Mouse (Mus musculus) adrenal gland, postnatal 25 days (tissue): Measurements from ENCODE around the gene Gm43517. TPM values are rescaled to one million over a fixed set of nuclear protein-coding genes. Genes with fewer than 3 reads are reported as not detected.

Experiments used
- DNase-seq: peaks from one replicate; pipeline ENCODE4 v3.0.0; 2021; ENCODE audit warnings: mixed read lengths
- total RNA-seq: library from RNA; stranded (reverse); gene quantifications from 2 replicates; pipeline ENCODE4 v1.2.3, GENCODE M21; 2021

Gene Gm43517
- total RNA-seq, 1 experiment from 2014 or later: not detected

DNA sequence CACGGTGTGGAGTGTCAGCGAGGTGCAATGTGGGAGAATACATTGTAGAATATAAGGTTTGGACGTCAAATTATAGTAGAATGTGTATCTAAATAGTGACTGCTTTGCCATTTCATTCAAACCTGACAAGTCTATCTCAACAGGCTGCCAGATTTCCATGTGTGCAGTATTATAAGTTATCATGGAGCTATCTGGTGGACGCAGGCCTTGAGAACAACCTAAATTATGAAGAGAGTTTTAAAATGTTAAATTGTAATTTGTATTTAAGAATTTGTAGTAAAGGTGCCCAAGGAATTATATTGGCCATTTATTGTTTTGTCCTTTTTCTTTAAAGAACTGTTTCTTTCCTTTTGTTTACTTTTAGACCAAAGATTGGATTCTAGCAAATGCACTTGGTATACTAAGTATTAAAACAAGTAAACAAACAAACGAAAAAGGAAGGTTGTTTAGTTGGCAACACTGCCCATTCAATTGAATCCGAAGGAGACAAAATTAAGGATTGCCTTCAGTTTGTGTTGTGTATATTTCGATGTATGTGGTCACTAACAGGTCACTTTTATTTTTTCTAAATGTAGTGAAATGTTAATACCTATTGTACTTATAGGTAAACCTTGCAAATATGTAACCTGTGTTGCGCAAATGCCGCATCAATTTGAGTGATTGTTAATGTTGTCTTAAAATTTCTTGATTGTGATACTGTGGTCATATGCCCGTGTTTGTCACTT lies 1.3 kb downstream of the Gm43517 start:
- no peak for DNase-seq

- DNase-seq: no peak
These were observed 3.1 kb downstream of the Gm43517 start for GRCm38 (mm10) chr12:49387856-49388598.

DNA sequence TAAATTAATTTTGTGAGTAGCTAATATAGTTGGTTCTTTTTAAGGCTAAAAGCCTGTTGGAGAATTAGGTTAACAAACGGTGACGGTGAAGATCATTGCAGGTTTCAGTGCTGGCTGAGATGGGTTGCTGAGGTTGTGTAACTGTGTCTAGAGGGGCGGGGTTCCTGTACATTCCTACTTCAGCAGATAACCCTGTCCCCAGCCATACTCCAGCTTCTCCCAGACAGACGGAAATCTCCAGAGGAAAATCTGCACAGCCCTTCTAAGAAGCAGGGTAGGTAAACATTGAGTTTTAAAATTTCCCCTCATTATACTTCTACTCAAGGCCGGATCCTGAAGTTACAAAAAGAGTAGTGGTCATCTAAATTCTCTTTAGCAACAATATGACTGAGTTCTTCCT lies 4.7 kb downstream of the Gm43517 start:
- no peak for DNase-seq

DNA sequence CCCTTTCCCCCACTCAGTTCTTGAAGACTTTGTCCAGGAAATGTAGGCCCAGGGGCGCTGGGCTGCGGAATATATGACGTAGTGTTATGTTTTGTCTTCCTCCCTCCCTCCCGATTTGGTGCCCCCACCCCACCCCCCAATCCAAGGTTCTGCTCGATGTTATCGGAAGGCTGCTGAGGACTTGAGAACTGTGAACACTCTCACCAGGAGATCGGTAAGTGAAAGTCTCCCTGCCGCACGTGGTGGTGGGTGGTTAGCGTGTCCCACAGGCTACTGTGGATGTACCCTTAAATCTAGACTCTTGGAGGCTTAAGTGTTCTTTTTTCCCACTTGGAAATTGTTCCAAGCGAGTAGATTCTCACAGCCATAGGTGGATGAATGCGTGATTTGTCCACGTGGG lies 5.3 kb downstream of the Gm43517 start:
- no peak for DNase-seq

DNA sequence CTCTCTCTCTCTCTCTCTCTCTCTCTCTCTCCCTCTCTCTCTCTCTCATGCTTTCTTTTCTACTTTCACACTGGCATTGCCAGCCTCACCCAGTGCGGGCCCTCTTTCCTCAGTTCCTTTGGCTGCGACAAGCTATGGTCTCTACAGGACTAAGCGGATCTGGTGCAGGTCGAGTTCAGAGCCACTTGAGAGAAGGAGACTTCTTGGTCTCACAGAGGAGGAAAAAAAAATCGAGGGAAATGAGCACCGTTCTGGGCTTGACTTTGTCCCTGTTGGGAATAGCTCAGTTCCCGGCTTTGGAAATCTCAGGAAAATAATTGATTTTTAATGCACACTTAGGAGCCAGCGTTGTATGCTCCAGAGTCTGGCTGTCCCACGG lies 5.9 kb downstream of the Gm43517 start:
- no peak for DNase-seq

GRCm38 (mm10) chr12:49391305-49392040 lies 6.5 kb downstream of the Gm43517 start:
- DNase-seq: peak; percentile 47

DNA sequence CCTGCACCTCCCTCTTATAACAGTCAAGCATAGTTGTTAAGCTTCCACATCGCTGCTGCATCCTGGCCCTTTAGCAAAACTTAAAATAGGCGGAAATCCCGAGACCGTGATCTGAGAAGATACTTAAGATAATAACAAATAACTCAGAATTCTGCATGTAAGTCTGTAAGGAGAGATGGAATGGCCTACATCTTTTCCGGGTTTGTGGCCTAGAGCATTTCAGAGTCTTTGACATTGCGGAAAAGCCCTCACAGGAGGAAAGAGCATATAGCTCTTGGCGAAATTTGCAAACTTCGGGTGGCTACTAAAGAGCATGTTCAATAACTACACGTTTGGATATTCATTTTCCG lies 7.0 kb downstream of the Gm43517 start:
- no peak for DNase-seq

GRCm38 (mm10) chr12:49392876-49393275 lies 7.9 kb downstream of the Gm43517 start:
- no peak for DNase-seq

- DNase-seq: no peak
These were observed 8.7 kb downstream of the Gm43517 start for GRCm38 (mm10) chr12:49393639-49394038.

DNA sequence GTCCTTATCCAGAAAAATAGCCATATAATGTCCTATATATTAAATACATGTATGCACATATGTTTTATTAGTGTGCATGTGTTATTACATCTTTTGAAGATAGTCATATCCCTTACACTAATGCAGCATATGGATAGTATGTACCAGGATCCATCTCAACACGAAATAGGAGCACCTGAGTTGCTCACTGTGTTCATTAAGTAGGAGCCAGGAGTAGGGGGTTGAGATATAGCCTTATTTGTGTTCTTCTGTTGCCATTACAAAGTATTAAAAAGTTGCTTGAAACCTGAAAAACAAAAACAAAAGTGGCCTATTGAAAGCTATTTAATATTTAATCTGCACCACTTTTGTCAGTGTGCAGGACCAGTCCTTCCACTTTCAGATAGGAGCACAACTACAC lies 9.2 kb downstream of the Gm43517 start:
- DNase-seq: no peak

DNA sequence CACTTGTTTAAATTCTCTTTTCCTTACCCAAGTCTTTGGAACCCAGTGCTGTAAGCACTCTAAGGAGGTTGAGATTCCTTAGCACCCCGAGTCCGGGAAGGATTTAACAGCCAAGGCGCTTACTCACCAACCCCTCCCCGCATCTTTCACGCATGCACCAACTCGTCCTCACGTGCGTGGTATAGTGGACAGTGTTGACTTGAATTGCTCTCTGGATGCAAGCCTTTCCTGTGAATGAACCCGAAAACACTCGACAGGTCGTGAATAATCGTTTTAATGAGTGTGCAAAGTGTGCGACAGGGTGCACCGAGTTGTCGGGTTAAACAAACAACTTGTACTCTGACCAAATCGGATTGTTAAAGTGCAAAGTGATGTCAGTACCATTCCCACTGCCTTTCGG lies 9.9 kb downstream of the Gm43517 start:
- no peak for DNase-seq

GRCm38 (mm10) chr12:49395969-49396368 lies 11.0 kb downstream of the Gm43517 start:
- DNase-seq: no peak

GRCm38 (mm10) chr12:49396776-49397175 lies 11.8 kb downstream of the Gm43517 start:
- DNase-seq: no peak

DNA sequence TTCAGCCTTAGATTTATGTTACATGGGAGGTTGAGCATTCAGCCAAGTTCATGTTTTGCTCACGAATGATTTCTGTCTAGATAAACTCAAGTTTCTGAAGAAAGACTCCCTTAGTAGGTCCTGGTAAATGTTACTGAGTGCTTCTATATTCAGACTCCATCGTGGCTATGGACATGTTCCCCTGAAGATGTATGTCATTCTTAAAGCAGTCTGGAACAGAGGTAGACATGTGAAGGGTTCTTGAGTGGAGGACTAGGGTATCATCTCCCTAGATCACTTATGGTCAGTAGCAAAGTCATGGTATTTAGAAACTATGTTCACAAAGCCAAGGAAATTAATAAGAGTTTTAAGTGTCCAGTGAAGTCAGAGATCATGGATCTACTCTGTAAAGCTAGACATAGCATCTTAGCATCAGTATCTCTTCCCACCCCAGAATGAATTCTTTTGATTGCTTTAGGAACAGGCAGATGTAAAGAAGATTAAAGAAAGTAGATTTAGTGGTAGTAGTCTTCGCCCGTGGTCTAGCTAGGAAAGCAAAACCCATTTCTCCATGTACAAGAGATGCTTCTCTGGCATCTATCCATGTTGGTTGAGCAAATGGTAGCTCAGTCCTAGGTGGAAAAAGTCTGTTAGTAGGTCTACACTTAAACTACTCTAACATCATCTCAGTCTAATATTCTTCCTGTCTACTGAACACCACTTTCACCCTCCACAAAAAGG lies 12.6 kb downstream of the Gm43517 start:
- DNase-seq: no peak

DNA sequence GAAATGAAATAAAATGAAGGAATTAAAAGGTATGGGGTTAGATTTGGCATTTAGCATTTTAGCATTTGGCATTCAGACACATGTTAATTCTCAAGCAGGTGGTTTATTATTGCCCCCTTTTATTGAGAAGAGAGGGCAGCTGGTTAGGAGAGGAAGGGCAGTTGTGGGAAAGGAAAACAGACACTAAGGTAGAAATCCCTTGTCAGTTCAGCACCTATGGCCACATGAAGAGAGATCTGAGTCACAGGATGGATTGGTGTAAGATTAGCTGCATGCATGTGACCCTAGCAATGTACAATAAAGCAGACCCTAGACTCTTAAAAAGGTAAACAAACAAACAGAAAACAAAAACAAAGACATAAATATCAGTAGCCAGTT lies 13.2 kb downstream of the Gm43517 start:
- no peak for DNase-seq

GRCm38 (mm10) chr12:49398636-49399035 lies 13.7 kb downstream of the Gm43517 start:
- no peak for DNase-seq

DNA sequence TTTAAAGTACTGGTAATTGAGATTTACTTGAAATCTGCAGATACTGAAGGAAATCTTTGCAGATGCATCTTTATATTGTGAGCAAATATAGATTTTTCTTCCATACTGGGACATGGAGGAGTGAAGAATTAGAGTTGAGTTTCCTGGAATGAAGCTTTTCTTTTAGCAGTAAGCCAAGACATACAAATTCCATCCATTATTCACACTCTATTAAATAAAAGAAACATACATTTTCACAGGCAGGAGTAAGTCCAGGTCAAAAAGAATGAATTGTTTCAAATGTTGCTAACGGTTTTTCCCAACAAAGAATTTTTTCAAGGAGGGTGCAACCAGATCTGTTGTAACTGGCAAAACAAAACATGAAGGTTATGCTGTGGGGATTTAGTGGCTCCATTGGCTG lies 14.6 kb downstream of the Gm43517 start:
- no peak for DNase-seq

DNA sequence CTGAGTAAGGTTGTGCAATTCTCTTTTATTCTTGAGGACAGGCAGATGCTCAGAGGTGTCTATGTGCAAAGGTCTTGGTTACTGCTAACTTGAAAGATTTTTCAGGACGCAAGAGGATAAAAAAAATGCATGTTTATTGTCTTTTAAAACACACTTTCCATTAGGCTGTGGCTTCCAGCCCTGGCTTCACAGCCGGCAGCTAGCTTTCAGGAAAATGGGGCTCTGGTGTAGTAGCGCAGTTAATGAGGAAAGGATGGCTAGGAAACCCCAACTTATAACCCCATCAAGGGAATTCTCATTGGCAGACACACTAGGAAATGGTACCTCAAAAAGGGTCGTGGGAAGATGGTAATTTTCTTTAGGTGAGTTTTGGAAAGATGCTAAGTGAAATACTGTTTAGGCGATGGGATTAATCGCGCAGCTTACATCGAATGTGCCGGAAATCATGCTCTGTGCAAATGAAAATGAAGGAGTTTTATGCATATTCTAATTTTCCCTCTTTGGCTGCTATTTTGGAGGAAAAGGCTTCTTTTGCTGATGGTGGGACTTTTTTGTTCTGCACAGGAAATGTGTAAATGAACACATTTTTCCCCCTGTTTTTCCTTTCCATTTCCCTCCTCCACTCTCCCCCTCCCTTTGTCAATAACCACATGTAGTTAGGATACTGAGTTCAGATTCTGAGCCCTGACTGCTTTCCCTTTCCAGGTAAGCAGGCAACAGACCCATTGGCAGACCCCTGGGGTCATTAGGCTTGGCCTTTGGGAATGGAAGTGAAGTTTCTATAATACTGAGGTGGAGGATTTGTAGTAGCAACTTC lies 15.3 kb downstream of the Gm43517 start:
- DNase-seq: no peak

GRCm38 (mm10) chr12:49400853-49401118 lies 15.8 kb downstream of the Gm43517 start:
- no peak for DNase-seq

GRCm38 (mm10) chr12:49401119-49401795 lies 16.3 kb downstream of the Gm43517 start:
- no peak for DNase-seq

DNA sequence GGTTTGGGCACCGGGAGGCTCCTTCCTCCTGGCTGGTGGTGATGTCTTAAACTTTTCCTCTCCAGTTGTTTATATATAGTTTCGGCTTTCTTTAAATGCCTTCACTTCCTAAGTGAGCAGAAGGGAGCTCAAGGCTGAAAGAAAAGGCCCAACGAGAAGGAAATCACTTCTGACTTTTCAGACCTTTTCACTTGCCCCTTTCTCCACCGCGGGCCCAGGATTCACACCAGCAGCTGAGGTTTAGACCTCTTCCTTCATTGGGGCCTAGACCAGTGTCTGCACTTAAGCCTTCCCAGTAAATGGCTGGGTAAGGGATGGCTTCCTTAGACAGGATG lies 16.8 kb downstream of the Gm43517 start:
- DNase-seq: no peak

DNA sequence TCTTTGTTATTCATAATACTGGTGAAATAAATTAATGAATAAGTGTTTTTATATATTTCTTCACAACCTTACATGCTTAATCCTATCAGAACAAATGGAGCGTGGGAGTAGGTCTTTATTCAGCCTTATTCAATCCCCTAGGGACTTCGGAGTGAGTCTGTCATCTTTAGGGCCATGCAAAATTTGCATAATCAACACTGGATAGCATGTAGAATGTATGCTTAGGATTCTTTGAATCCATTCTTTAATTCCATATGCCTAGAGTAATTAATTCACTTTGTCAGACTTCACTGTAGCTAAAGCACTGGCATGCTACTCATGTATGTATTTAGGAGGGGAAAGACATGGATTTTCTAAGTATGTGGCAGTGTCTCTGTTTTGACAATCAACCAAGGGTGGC lies 24.9 kb downstream of the Gm43517 start:
- no peak for DNase-seq
